Mouse (Mus musculus) forebrain, embryonic 12.5 days (tissue): Measurements from ENCODE around the gene Krt13. TPM values are rescaled to one million over a fixed set of nuclear protein-coding genes. Genes with fewer than 3 reads are reported as not detected.

Experiments used
- ATAC-seq: fragments of 200-750 bp; cut with Nextera tagmentation; 2 replicates; pipeline ENCODE4 v1.8.0; 2017; ENCODE audit warnings: moderate TSS enrichment; ENCODE audit not compliant: low FRiP score
- H3K27ac ChIP-seq: fragments of 300-500 bp; sonication (generic); 2 replicates; pipeline ENCODE4 v1.5.1; 2016; ENCODE audit warnings: mild to moderate bottlenecking
- H3K27me3 ChIP-seq: fragments of 300-500 bp; sonication (generic); 2 replicates; pipeline ENCODE4 v1.6.1; 2016; ENCODE audit warnings: mild to moderate bottlenecking
- H3K36me3 ChIP-seq: fragments of 300-500 bp; sonication (generic); replicated peaks from 2 replicates; pipeline ENCODE4 v1.6.1; 2016; ENCODE audit warnings: mild to moderate bottlenecking
- H3K4me1 ChIP-seq: fragments of 300-500 bp; sonication (generic); 2 replicates; pipeline ENCODE4 v1.6.1; 2016
- H3K4me2 ChIP-seq: fragments of 300-500 bp; sonication (generic); 2 replicates; pipeline ENCODE4 v1.6.1; 2016; ENCODE audit warnings: mild to moderate bottlenecking, moderate library complexity
- H3K4me3 ChIP-seq: fragments of 300-500 bp; sonication (generic); replicated peaks from 2 replicates; pipeline ENCODE4 v1.5.1; 2016; ENCODE audit warnings: mild to moderate bottlenecking
- H3K9ac ChIP-seq: fragments of 300-500 bp; sonication (generic); 2 replicates; pipeline ENCODE4 v1.6.1; 2016; ENCODE audit warnings: mild to moderate bottlenecking
- H3K9me3 ChIP-seq: fragments of 300-500 bp; sonication (generic); 2 replicates; pipeline ENCODE4 v1.6.1; 2016
- WGBS: fragments of 180-500 bp; shearing (Covaris S2); methylation state at CpG from one replicate; pipeline ENCODE4 v1.1.7; 2016; 5-methylcytosine and 5-hydroxymethylcytosine counted together
- polyA plus RNA-seq: library from polyadenylated mRNA; unstranded; fragments of >200 nt; fragmentation: Nextera tagmentation; extraction: Ambion mirVana; gene quantifications from 2 replicates; pipeline ENCODE4 v1.2.1, GENCODE M21; 2016

The Krt13 gene
- polyA plus RNA-seq, 1 experiment from 2014 or later = not detected

DNA sequence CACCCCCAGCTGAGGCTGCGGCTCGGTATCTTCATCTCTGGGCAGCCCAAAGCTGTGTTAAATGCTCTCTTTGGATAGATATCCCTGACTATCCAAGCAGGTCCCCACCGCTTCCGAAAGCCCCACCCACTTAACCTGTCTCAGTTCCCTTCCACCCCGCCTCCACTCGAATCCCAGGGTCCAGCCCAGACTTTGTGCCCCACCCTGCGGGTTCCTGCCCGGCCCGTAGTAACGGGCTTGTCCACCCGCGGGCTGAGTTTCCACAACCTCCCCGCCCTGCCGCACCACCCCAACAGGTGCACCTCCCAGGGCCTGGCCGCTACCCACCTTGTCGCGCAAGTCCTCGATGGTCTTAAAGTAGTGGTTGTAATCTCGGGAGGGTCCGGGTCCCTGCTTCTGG, 23.7 kb upstream of the Krt13 start:
- WGBS = under 1% methylated on average over 20 of the region's 20 CpGs
- H3K4me1 ChIP-seq = peaks cover 9% of the 10 kb centered on the region

DNA sequence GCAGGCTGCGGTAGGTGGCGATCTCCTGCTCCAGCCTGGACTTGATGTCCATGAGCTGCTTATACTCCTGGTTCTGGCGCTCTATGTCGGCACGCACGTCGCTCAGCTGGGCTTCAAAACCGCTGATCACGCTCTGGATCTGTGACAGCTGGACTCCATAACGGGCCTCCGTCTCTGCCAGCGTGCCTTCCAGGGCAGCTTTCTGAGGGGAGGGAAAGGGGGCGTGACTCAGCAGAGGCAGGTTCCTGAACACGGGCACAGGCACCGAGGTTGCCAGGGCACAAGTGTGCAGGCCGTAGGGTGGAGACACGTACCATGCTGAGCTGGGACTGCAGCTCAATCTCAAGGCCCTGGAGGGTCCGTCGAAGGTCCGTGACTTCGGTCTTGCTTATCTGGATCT, 19.6 kb upstream of the Krt13 start:
- H3K4me2 ChIP-seq = no peak overlapping the region
- ATAC-seq = no peak
- no peak overlapping the region for H3K9ac ChIP-seq
- WGBS = 89% methylated on average over 21 of the region's 21 CpGs
- H3K27ac ChIP-seq = no peak overlapping the region
- no peak overlapping the region for H3K4me3 ChIP-seq
- no peaks in the 10 kb centered on the region for H3K36me3 ChIP-seq
- no peaks in the 10 kb centered on the region for H3K9me3 ChIP-seq
- H3K4me1 ChIP-seq = peaks cover 33% of the 10 kb centered on the region
- peaks cover 33% of the 10 kb centered on the region for H3K27me3 ChIP-seq

More for the DNA sequence above, 23.7 kb upstream of the Krt13 start:
- no peak overlapping the region for H3K9ac ChIP-seq
- H3K4me3 ChIP-seq = peak overlapping the region; percentile 23
- H3K27ac ChIP-seq = no peak overlapping the region
- peaks cover 42% of the 10 kb centered on the region for H3K27me3 ChIP-seq
- no peaks in the 10 kb centered on the region for H3K36me3 ChIP-seq
- H3K9me3 ChIP-seq = no peaks in the 10 kb centered on the region
- peak overlapping the region; percentile 55 for H3K4me2 ChIP-seq
- ATAC-seq = no peak

DNA sequence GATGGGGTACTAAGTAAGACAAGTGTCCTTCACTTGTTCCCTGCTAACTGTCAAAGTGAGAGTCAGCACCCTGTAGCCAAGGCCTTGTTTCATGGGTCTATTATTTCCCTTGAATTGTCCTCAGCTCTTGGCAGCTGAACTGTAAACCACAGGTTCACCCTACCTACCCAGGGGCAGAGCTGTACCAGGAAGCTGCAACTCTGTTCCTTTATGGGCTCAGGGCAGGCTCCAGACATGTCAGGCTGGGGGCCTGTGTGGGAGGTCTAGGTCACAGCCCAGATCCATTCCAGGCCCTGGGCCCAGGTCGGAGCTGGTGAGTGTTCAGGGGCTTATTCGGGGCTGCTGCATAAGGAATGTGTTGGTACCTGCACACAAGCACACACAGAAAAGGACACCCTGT, 18.0 kb upstream of the Krt13 start:
- no peaks in the 10 kb centered on the region for H3K9me3 ChIP-seq
- no peak overlapping the region for H3K9ac ChIP-seq
- no peak for ATAC-seq
- H3K4me2 ChIP-seq = no peak overlapping the region
- H3K36me3 ChIP-seq = no peaks in the 10 kb centered on the region
- no peak overlapping the region for H3K4me3 ChIP-seq
- no peak overlapping the region for H3K27ac ChIP-seq
- H3K27me3 ChIP-seq = peaks cover 18% of the 10 kb centered on the region
- peaks cover 24% of the 10 kb centered on the region for H3K4me1 ChIP-seq
- WGBS = 86% methylated on average over 2 of the region's 2 CpGs

DNA sequence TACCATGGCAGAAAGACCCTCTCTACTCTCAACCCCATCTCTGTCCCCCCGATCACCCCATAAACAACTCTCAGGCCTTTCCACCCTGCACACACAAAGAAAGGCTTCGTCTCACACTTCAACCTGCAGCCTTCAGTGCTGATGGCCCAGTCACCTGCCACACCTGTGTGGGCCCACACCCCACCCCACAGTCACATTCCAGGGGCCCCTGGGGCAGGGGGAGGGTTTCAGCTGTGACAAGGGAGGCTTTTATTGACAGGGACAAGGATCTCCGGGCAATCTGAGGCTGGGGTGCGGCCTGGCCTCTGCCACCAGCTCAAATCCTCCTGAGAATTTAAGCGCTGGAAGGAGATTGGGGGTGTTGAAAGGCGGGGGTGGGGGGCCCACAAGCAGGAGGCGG, 17.4 kb upstream of the Krt13 start:
- 34% methylated on average over 7 of the region's 7 CpGs for WGBS
- H3K4me1 ChIP-seq = peaks cover 24% of the 10 kb centered on the region
- H3K27ac ChIP-seq = no peak overlapping the region

DNA sequence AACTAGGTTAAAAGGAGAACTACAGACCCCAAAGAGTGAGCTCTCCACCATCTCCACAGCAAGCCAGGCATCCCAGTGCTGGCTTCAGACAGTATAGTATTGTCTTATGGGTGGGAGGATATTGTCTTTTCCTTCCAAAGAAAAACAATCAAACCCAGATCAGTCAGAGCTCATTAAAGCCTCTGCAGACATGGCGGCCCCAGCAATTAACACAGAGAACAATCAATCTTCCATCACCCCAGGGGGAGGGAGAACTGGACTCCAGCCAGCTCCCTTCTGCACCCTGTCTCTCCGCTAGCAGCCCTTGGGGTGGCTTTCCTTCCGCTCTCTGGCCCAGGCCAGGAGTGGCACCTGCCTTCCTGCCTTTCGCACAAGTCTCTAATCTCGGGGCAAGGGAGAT, 16.3 kb upstream of the Krt13 start:
- Histone ChIP-seq H3K27ac (no peak overlapping the region), H3K9me3 (no peaks in the 10 kb centered on the region), H3K36me3 (no peaks in the 10 kb centered on the region), H3K4me1 (peaks cover 24% of the 10 kb centered on the region), H3K4me3 (no peak overlapping the region), H3K27me3 (peaks cover 10% of the 10 kb centered on the region; the same call in 1 of the 2 replicates), H3K9ac (no peak overlapping the region), H3K4me2 (no peak overlapping the region)
- 39% methylated on average over 5 of the region's 5 CpGs for WGBS
- ATAC-seq = no peak

More for the DNA sequence above, 17.4 kb upstream of the Krt13 start:
- Histone ChIP-seq H3K9me3 (no peaks in the 10 kb centered on the region), H3K27me3 (peaks cover 12% of the 10 kb centered on the region), H3K36me3 (no peaks in the 10 kb centered on the region), H3K4me3 (no peak overlapping the region), H3K9ac (no peak overlapping the region), H3K4me2 (no peak overlapping the region)
- no peak for ATAC-seq

DNA sequence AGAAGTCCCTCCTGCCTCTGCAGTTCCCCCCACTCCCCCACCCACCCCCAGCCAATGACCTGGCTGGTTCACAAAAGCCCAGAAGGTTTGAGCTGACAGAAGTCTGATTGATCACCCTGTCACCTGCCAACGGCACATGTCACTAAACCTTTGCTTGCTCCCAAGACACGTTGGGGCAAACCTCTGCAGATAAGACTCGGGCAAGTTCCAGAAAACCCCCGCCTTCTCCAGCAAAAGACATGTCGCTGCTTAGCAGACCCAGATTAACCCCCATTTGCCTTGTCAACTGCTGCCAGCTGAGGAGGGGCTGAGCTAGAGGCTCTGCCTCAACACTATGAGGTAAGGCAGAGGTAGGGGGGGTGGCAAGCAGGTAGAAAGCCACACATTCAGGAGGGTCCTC, 15.2 kb upstream of the Krt13 start:
- H3K4me2 ChIP-seq = no peak overlapping the region
- H3K36me3 ChIP-seq = no peaks in the 10 kb centered on the region
- ATAC-seq = no peak
- H3K27me3 ChIP-seq = peaks cover 10% of the 10 kb centered on the region; the same call in 1 of the 2 replicates
- H3K4me3 ChIP-seq = no peak overlapping the region
- WGBS = 58% methylated on average over 5 of the region's 5 CpGs
- no peak overlapping the region for H3K27ac ChIP-seq
- no peak overlapping the region for H3K9ac ChIP-seq
- no peaks in the 10 kb centered on the region for H3K9me3 ChIP-seq
- peaks cover 24% of the 10 kb centered on the region for H3K4me1 ChIP-seq

DNA sequence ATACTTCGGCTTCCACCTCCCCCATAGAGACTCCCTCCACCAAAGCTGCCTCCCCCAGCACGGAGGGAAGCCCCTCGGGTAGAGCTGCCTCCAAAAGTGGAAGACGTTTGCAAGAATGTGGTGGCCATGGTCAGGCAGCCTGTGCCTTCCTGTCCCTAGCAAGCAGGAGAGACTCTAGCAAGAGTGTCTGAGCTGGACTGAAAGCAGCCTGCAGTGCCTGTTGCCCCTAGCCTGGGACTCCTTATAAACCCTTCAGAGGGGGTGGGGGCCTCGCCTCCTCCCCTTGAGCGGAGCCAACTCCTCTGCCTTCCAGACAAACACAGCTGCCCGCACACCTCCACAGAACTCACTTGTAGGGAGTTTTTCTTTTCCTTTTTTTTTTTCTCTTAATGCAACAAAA, 14.4 kb upstream of the Krt13 start, which contains the start of gene Krt15:
Krt15 (minus strand) TSS at position 198 of the 400 bp plus-strand sequence.
- Histone ChIP-seq H3K27ac (no peak within 1 kb of the TSS), H3K36me3 (no peaks in the 10 kb centered on the region), H3K4me1 (peaks cover 24% of the 10 kb centered on the region), H3K9ac (no peak within 1 kb of the TSS), H3K27me3 (peaks cover 10% of the 10 kb centered on the region; the same call in 1 of the 2 replicates), H3K4me3 (no peak within 1 kb of the TSS), H3K9me3 (no peaks in the 10 kb centered on the region), H3K4me2 (no peak within 1 kb of the TSS)
- ATAC-seq = no peak
- 77% methylated on average over 7 of the region's 7 CpGs for WGBS

DNA sequence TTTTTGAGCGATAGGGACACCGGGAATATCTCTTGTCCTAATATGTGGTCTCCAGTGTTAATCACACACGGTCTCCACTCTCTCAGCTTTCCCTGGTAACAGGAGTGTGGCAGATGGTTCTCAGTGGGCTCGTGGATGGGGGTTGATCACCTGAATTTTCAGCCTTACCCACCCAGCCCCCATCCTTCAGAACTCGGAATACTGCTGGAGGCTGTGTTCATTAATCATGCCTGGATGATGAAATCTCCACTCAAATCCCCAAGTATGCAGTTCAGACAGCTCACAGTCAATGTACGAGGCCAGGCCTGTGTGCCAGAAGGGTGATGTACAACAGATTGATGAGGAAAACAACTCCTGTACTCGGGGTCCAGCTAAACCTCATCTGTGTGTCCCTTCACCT, 3.5 kb upstream of the Krt13 start:
- H3K4me3 ChIP-seq = no peak overlapping the region
- H3K27me3 ChIP-seq = no peaks in the 10 kb centered on the region
- H3K9ac ChIP-seq = no peak overlapping the region
- H3K36me3 ChIP-seq = no peaks in the 10 kb centered on the region
- H3K4me2 ChIP-seq = no peak overlapping the region
- H3K9me3 ChIP-seq = no peaks in the 10 kb centered on the region
- H3K27ac ChIP-seq = no peak overlapping the region
- H3K4me1 ChIP-seq = no peaks in the 10 kb centered on the region
- ATAC-seq = no peak
- WGBS = 86% methylated on average over 7 of the region's 7 CpGs

DNA sequence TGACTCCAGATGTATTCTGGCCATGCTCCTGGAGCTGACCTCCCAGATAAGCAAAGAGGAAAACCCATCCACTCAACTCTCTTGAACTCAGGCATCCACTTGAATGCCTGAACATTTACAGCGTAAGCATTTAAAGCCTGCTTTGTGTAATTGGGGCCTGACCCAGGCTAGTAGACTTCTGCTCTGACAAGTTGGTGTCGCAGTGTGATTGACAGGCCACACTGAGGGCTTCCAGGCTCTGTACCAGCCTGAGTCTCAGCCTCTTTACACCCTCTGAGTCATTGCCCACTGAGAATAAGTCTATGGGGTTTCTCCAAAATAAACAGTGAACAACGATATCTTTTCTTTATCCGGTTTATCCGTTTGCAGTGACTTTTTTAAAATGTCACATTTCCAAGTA, 1.0 kb downstream of the Krt13 start:
- Histone ChIP-seq H3K4me3 (no peak overlapping the region), H3K9ac (no peak overlapping the region), H3K27ac (no peak overlapping the region), H3K4me1 (no peaks in the 10 kb centered on the region), H3K9me3 (no peaks in the 10 kb centered on the region), H3K36me3 (no peaks in the 10 kb centered on the region), H3K27me3 (no peaks in the 10 kb centered on the region), H3K4me2 (no peak overlapping the region)
- WGBS = 90% methylated on average over 5 of the region's 5 CpGs
- no peak for ATAC-seq

DNA sequence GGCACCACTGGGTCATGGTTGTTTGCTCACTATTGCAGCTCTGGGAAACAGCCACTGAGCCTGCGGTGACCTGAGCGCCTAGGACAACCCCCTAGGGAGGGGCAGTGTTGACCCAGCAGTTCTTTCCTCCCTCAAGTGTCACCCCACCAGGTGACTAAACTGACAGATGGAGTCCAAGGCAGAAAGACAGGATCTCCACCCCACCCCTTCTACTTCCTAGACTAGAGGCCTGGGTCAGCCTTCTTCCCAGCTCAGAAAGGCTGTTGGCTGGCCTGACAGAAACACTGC, 7.7 kb downstream of the Krt13 start:
- WGBS = 83% methylated on average over 2 of the region's 2 CpGs

DNA sequence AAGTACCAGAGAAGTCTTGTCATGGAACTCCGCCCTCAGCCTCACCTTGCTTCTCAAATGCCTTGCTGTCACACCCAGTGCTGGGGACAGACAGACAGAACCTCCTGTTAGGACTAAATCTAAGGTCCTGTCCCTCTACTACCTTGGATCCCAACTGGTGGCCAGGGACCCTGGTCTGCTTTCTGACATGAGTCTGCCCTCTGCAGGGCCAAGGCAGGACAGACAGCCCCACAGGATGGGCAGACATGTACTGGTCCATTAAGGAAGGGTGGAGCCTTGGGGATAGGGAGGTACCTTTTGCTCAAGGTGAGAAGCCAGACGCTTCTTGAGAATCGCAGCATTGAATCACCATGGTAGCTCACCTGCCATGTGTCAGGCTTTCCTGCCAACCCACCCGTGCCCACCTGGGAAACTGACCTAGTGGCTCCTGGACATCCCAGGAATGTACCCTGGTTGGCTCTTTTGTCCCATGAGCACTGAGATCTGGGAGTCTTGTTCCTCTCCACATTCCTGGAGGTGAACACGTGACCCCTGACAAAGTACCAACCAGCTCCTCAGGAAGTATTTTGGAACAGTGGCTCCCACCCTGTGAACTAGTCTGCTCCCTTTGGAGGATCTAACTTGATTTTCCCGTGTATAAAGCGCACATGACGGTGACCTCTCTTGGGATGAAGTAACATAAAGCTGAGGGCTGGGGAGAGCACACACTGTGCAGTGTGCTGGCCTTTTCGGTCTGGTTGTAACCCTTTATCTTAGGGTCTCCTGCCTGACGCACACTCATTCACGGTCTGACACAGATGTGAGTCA, 8.2 kb downstream of the Krt13 start:
- ATAC-seq = no peak
- Histone ChIP-seq H3K9me3 (no peaks in the 10 kb centered on the region), H3K27ac (no peak overlapping the region), H3K4me3 (no peak overlapping the region), H3K27me3 (no peaks in the 10 kb centered on the region), H3K4me2 (no peak overlapping the region), H3K4me1 (no peaks in the 10 kb centered on the region), H3K36me3 (no peaks in the 10 kb centered on the region), H3K9ac (no peak overlapping the region)
- 85% methylated on average over 11 of the region's 11 CpGs for WGBS

More for the DNA sequence above, 7.7 kb downstream of the Krt13 start:
- Histone ChIP-seq H3K27me3 (no peaks in the 10 kb centered on the region), H3K4me2 (no peak overlapping the region), H3K9me3 (no peaks in the 10 kb centered on the region), H3K36me3 (no peaks in the 10 kb centered on the region), H3K9ac (no peak overlapping the region), H3K4me1 (no peaks in the 10 kb centered on the region), H3K27ac (no peak overlapping the region), H3K4me3 (no peak overlapping the region)
- no peak for ATAC-seq

DNA sequence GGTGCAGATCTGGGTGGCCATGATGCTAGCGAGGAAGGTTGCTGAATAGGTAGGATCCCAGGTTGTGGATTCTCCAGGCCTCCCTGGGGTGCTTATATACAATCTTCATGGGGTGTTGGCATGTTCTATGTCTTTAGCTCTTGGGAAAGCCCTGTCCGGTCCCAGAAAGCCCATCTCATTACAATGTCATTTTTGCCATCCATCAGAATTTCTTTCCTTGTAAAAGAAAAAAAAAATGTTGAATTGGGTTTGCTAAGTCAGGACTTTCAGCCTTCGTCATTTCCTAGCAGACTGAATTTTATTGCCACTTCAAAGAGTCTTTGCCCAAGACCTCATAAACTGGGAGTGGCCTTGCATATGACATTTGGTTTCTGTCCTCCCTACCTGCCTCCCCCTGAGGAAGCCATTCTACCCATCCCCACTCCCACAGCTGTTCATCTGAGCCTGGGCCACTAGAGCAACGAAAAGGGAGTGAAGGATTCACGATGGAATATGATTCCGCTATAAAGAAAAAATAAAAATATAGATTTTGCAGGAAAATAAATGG, 15.7 kb downstream of the Krt13 start, which contains the start of gene Krt36:
Krt36 (minus strand) TSS at position 51 of the 547 bp plus-strand sequence.
- 93% methylated on average over 6 of the region's 6 CpGs for WGBS

More for the DNA sequence above, 15.7 kb downstream of the Krt13 start, which contains the start of gene Krt36:
- Histone ChIP-seq H3K4me3 (no peak within 1 kb of the TSS), H3K27ac (no peak within 1 kb of the TSS), H3K36me3 (no peaks in the 10 kb centered on the region), H3K4me2 (no peak within 1 kb of the TSS), H3K9ac (no peak within 1 kb of the TSS), H3K27me3 (no peaks in the 10 kb centered on the region), H3K4me1 (no peaks in the 10 kb centered on the region), H3K9me3 (no peaks in the 10 kb centered on the region)
- no peak for ATAC-seq
